Mouse (Mus musculus) cortical plate, adult 2 months (tissue): ENCODE measurements around the gene Znrf4.
A peak's percentile ranks its signal among the peaks of the same experiment; 100 is the strongest.

Source experiments
- CTCF ChIP-seq: fragments of 200-500 bp; IDR thresholded peaks from 2 replicates; pipeline ENCODE4 v1.5.1; 2011; ENCODE audit warnings: mild to moderate bottlenecking, control low read depth, low read length; ENCODE audit not compliant: insufficient read depth; ENCODE audit errors: extremely low read depth
- POLR2A ChIP-seq: fragments of 200-500 bp; IDR thresholded peaks from 2 replicates; pipeline ENCODE4 v1.6.1; 2011; ENCODE audit warnings: mild to moderate bottlenecking, low read length, control low read depth; ENCODE audit not compliant: insufficient read depth; ENCODE audit errors: extremely low read depth

GRCm38 (mm10) chr17:56461771-56462743, 50.2 kb downstream of the Znrf4 start:
- TF ChIP-seq CTCF, result no peak
- peak; percentile 42; the same call in 1 of the 2 replicates for TF ChIP-seq POLR2A
